Mouse (Mus musculus): ENCODE results near the gene Mpdz. TPM values are rescaled to one million over a fixed set of nuclear protein-coding genes. Genes with fewer than 3 reads are reported as not detected.

Mpdz gene
- polyA plus RNA-seq, 1 experiment from 2014 or later = 45.3 TPM

- WGBS = 72% methylated on average over 3 of the region's 3 CpGs
- H3K9me3 ChIP-seq (ENCODE audit: control insufficient read depth, low read length) = no peaks in the 10 kb centered on the region
Observed at GRCm38 (mm10) chr4:81351368-81351767, 91.2 kb downstream of the Mpdz start.

GRCm38 (mm10) chr4:81348646-81349045 lies 94.0 kb downstream of the Mpdz start:
- no peak for ATAC-seq (ENCODE audit: low FRiP score)
- Histone ChIP-seq H3K27ac (ENCODE audit: low read depth, low read length) (no peak overlapping the region), H3K9me3 (ENCODE audit: control insufficient read depth, low read length) (no peaks in the 10 kb centered on the region), H3K27me3 (ENCODE audit: control insufficient read depth, insufficient read depth, low read length) (no peaks in the 10 kb centered on the region), H3K4me2 (replicated peaks; ENCODE audit: low read depth, low read length) (no peak overlapping the region), H3K4me3 (ENCODE audit: low read depth, low read length) (no peak overlapping the region), H3K9ac (ENCODE audit: low read depth, low read length) (no peak overlapping the region), H3K4me1 (replicated peaks; ENCODE audit: control insufficient read depth, insufficient read depth, low read length) (no peaks in the 10 kb centered on the region), H3K36me3 (ENCODE audit: control insufficient read depth, insufficient read depth, low read length) (0 out of 2 replicates have a peak, but pooled peaks cover 2% of the 10 kb centered on the region)
- DNase-seq (ENCODE audit: low spot score) = no peak
- 85% methylated on average over 7 of the region's 7 CpGs for WGBS

More at GRCm38 (mm10) chr4:81351368-81351767, 91.2 kb downstream of the Mpdz start:
- Histone ChIP-seq H3K27ac (ENCODE audit: low read depth, low read length) (no peak overlapping the region), H3K9ac (ENCODE audit: low read depth, low read length) (no peak overlapping the region), H3K4me1 (replicated peaks; ENCODE audit: control insufficient read depth, insufficient read depth, low read length) (no peaks in the 10 kb centered on the region), H3K4me3 (ENCODE audit: low read depth, low read length) (no peak overlapping the region), H3K36me3 (ENCODE audit: control insufficient read depth, insufficient read depth, low read length) (0 out of 2 replicates have a peak, but pooled peaks cover 2% of the 10 kb centered on the region), H3K27me3 (ENCODE audit: control insufficient read depth, insufficient read depth, low read length) (no peaks in the 10 kb centered on the region), H3K4me2 (replicated peaks; ENCODE audit: low read depth, low read length) (no peak overlapping the region)
- DNase-seq (ENCODE audit: low spot score) = peak; percentile 8
- ATAC-seq (ENCODE audit: low FRiP score) = peak; percentile 65; the same call in 1 of the 2 replicates

GRCm38 (mm10) chr4:81345141-81345540 lies 97.5 kb downstream of the Mpdz start:
- H3K4me2 ChIP-seq (replicated peaks; ENCODE audit: low read depth, low read length) = no peak overlapping the region
- no peak overlapping the region for H3K27ac ChIP-seq (ENCODE audit: low read depth, low read length)
- ATAC-seq (ENCODE audit: low FRiP score) (no peak), DNase-seq (ENCODE audit: low spot score) (no peak)
- WGBS = 90% methylated on average over 3 of the region's 3 CpGs
- H3K27me3 ChIP-seq (ENCODE audit: control insufficient read depth, insufficient read depth, low read length) = no peaks in the 10 kb centered on the region
- H3K9ac ChIP-seq (ENCODE audit: low read depth, low read length) = no peak overlapping the region
- no peaks in the 10 kb centered on the region for H3K9me3 ChIP-seq (ENCODE audit: control insufficient read depth, low read length)
- H3K4me3 ChIP-seq (ENCODE audit: low read depth, low read length) = no peak overlapping the region
- H3K4me1 ChIP-seq (replicated peaks; ENCODE audit: control insufficient read depth, insufficient read depth, low read length) = no peaks in the 10 kb centered on the region
- H3K36me3 ChIP-seq (ENCODE audit: control insufficient read depth, insufficient read depth, low read length) = 0 out of 2 replicates have a peak, but pooled peaks cover 2% of the 10 kb centered on the region

- no peak overlapping the region for H3K9ac ChIP-seq (ENCODE audit: low read depth, low read length)
- H3K27me3 ChIP-seq (ENCODE audit: control insufficient read depth, insufficient read depth, low read length) = no peaks in the 10 kb centered on the region
- ATAC-seq (ENCODE audit: low FRiP score) (no peak), DNase-seq (ENCODE audit: low spot score) (no peak)
- no peak overlapping the region for H3K4me3 ChIP-seq (ENCODE audit: low read depth, low read length)
- H3K4me1 ChIP-seq (replicated peaks; ENCODE audit: control insufficient read depth, insufficient read depth, low read length) = no peaks in the 10 kb centered on the region
- H3K27ac ChIP-seq (ENCODE audit: low read depth, low read length) = no peak overlapping the region
- H3K4me2 ChIP-seq (replicated peaks; ENCODE audit: low read depth, low read length) = no peak overlapping the region
- no peaks in the 10 kb centered on the region for H3K36me3 ChIP-seq (ENCODE audit: control insufficient read depth, insufficient read depth, low read length)
- WGBS = 91% methylated on average over 2 of the region's 2 CpGs
- no peaks in the 10 kb centered on the region for H3K9me3 ChIP-seq (ENCODE audit: control insufficient read depth, low read length)
Observed at GRCm38 (mm10) chr4:81333628-81333991, 109.0 kb downstream of the Mpdz start.

GRCm38 (mm10) chr4:81332901-81333627 lies 109.6 kb downstream of the Mpdz start:
- Histone ChIP-seq H3K27me3 (ENCODE audit: control insufficient read depth, insufficient read depth, low read length) (no peaks in the 10 kb centered on the region), H3K36me3 (ENCODE audit: control insufficient read depth, insufficient read depth, low read length) (no peaks in the 10 kb centered on the region), H3K4me3 (ENCODE audit: low read depth, low read length) (no peak overlapping the region), H3K9ac (ENCODE audit: low read depth, low read length) (no peak overlapping the region), H3K4me1 (replicated peaks; ENCODE audit: control insufficient read depth, insufficient read depth, low read length) (no peaks in the 10 kb centered on the region), H3K9me3 (ENCODE audit: control insufficient read depth, low read length) (no peaks in the 10 kb centered on the region), H3K4me2 (replicated peaks; ENCODE audit: low read depth, low read length) (no peak overlapping the region), H3K27ac (ENCODE audit: low read depth, low read length) (peak overlapping the region; percentile 31; the same call in 1 of the 2 replicates)
- ATAC-seq (ENCODE audit: low FRiP score) (peak; percentile 27; the same call in 1 of the 2 replicates), DNase-seq (ENCODE audit: low spot score) (peak; percentile 7)
- WGBS = 79% methylated on average over 11 of the region's 11 CpGs

- ATAC-seq (ENCODE audit: low FRiP score) (peak; percentile 57; the same call in 1 of the 2 replicates), DNase-seq (ENCODE audit: low spot score) (peak; percentile 16)
- no peaks in the 10 kb centered on the region for H3K9me3 ChIP-seq (ENCODE audit: control insufficient read depth, low read length)
- no peaks in the 10 kb centered on the region for H3K4me1 ChIP-seq (replicated peaks; ENCODE audit: control insufficient read depth, insufficient read depth, low read length)
- WGBS = 74% methylated on average over 6 of the region's 6 CpGs
- H3K27me3 ChIP-seq (ENCODE audit: control insufficient read depth, insufficient read depth, low read length) = no peaks in the 10 kb centered on the region
- no peak overlapping the region for H3K4me2 ChIP-seq (replicated peaks; ENCODE audit: low read depth, low read length)
- H3K36me3 ChIP-seq (ENCODE audit: control insufficient read depth, insufficient read depth, low read length) = no peaks in the 10 kb centered on the region
- peak overlapping the region; percentile 31; the same call in 1 of the 2 replicates for H3K27ac ChIP-seq (ENCODE audit: low read depth, low read length)
- no peak overlapping the region for H3K4me3 ChIP-seq (ENCODE audit: low read depth, low read length)
- no peak overlapping the region for H3K9ac ChIP-seq (ENCODE audit: low read depth, low read length)
Observed at GRCm38 (mm10) chr4:81332439-81332841, 110.2 kb downstream of the Mpdz start.

GRCm38 (mm10) chr4:81327694-81328093 lies 114.9 kb downstream of the Mpdz start:
- no peak overlapping the region for H3K9ac ChIP-seq (ENCODE audit: low read depth, low read length)
- DNase-seq (ENCODE audit: low spot score) (no peak), ATAC-seq (ENCODE audit: low FRiP score) (no peak)

GRCm38 (mm10) chr4:81323853-81324252 lies 118.8 kb downstream of the Mpdz start:
- Histone ChIP-seq H3K36me3 (ENCODE audit: control insufficient read depth, insufficient read depth, low read length) (no peaks in the 10 kb centered on the region), H3K9ac (ENCODE audit: low read depth, low read length) (no peak overlapping the region), H3K9me3 (ENCODE audit: control insufficient read depth, low read length) (no peaks in the 10 kb centered on the region), H3K27ac (ENCODE audit: low read depth, low read length) (no peak overlapping the region), H3K4me3 (ENCODE audit: low read depth, low read length) (no peak overlapping the region), H3K27me3 (ENCODE audit: control insufficient read depth, insufficient read depth, low read length) (no peaks in the 10 kb centered on the region), H3K4me2 (replicated peaks; ENCODE audit: low read depth, low read length) (no peak overlapping the region), H3K4me1 (replicated peaks; ENCODE audit: control insufficient read depth, insufficient read depth, low read length) (no peaks in the 10 kb centered on the region)
- no peak for ATAC-seq (ENCODE audit: low FRiP score)
- 91% methylated on average over 4 of the region's 4 CpGs for WGBS
- DNase-seq (ENCODE audit: low spot score) = no peak

More at GRCm38 (mm10) chr4:81327694-81328093, 114.9 kb downstream of the Mpdz start:
- no peak overlapping the region for H3K4me3 ChIP-seq (ENCODE audit: low read depth, low read length)
- no peak overlapping the region for H3K27ac ChIP-seq (ENCODE audit: low read depth, low read length)
- H3K4me1 ChIP-seq (replicated peaks; ENCODE audit: control insufficient read depth, insufficient read depth, low read length) = no peaks in the 10 kb centered on the region
- no peaks in the 10 kb centered on the region for H3K9me3 ChIP-seq (ENCODE audit: control insufficient read depth, low read length)
- H3K4me2 ChIP-seq (replicated peaks; ENCODE audit: low read depth, low read length) = no peak overlapping the region
- H3K27me3 ChIP-seq (ENCODE audit: control insufficient read depth, insufficient read depth, low read length) = no peaks in the 10 kb centered on the region
- H3K36me3 ChIP-seq (ENCODE audit: control insufficient read depth, insufficient read depth, low read length) = no peaks in the 10 kb centered on the region
- WGBS = 98% methylated on average over 2 of the region's 2 CpGs

GRCm38 (mm10) chr4:81322232-81322631 lies 120.4 kb downstream of the Mpdz start:
- Histone ChIP-seq H3K4me3 (ENCODE audit: low read depth, low read length) (no peak overlapping the region), H3K9ac (ENCODE audit: low read depth, low read length) (no peak overlapping the region), H3K27ac (ENCODE audit: low read depth, low read length) (no peak overlapping the region), H3K4me2 (replicated peaks; ENCODE audit: low read depth, low read length) (no peak overlapping the region), H3K4me1 (replicated peaks; ENCODE audit: control insufficient read depth, insufficient read depth, low read length) (no peaks in the 10 kb centered on the region), H3K36me3 (ENCODE audit: control insufficient read depth, insufficient read depth, low read length) (no peaks in the 10 kb centered on the region), H3K9me3 (ENCODE audit: control insufficient read depth, low read length) (no peaks in the 10 kb centered on the region), H3K27me3 (ENCODE audit: control insufficient read depth, insufficient read depth, low read length) (no peaks in the 10 kb centered on the region)
- ATAC-seq (ENCODE audit: low FRiP score) = no peak
- WGBS = 95% methylated on average over 3 of the region's 3 CpGs
- DNase-seq (ENCODE audit: low spot score) = no peak

Data from hindbrain, embryonic 11.5 days (tissue).